15 mouse cellular contexts compared by ENCODE assay signal in genomic region chr15:90962548-90962947, GRCm38 (mm10).
"Had no signal": no experiment of that assay in that cellular context is flagged by ENCODE, and none has a peak within 500 bp of the region (broad histone marks: within the 10 kb centered on the region; RNA-seq: fewer than 3 reads in every experiment).

No protein-coding gene starts in this region.

- H3K9ac ChIP-seq: neural tube, embryonic 15.5 days; stomach, embryonic 15.5 days had no signal

- H3K4me1 ChIP-seq: stomach, embryonic 15.5 days had no signal

- H3K27ac ChIP-seq: neural tube, embryonic 15.5 days; stomach, embryonic 15.5 days; stomach, postnatal 0 days had no signal

- DNase-seq: retina, postnatal 1 day; right cerebral cortex, adult 18-20 months; right cerebral cortex, postnatal 14 days; right cerebral cortex, postnatal 25 days; right cerebral cortex, postnatal 4 days; spleen, adult 18-20 months; thymus, adult 18-20 months; thymus, adult 2 months; thymus, postnatal 14 days; thymus, postnatal 25 days; thymus, postnatal 36 days; thymus, postnatal 4 days had no signal

- H3K36me3 ChIP-seq: stomach, embryonic 15.5 days had no signal

- H3K4me2 ChIP-seq: neural tube, embryonic 15.5 days; stomach, embryonic 15.5 days had no signal

- H3K9me3 ChIP-seq: neural tube, embryonic 15.5 days; stomach, embryonic 15.5 days had no signal

- H3K27me3 ChIP-seq: neural tube, embryonic 15.5 days; stomach, embryonic 15.5 days had no signal

- H3K4me3 ChIP-seq: neural tube, embryonic 15.5 days; stomach, embryonic 15.5 days had no signal
